Mouse (Mus musculus): Measurements from ENCODE around the gene Prss56. TPM values are rescaled to one million over a fixed set of nuclear protein-coding genes. Genes with fewer than 3 reads are reported as not detected.

Gene Prss56
- polyA plus RNA-seq, 1 experiment from 2014 or later: 0.07 TPM

GRCm38 (mm10) chr1:87180896-87181295 is 2.2 kb upstream of the Prss56 start:
- no peak overlapping the region for H3K27ac ChIP-seq
- no peak overlapping the region for H3K9ac ChIP-seq (ENCODE audit: low read depth, low read length)
- H3K4me2 ChIP-seq (ENCODE audit: low read length): no peak overlapping the region
- ATAC-seq (replicated peaks; ENCODE audit: low FRiP score, low read depth) (no peak), DNase-seq (ENCODE audit: low spot score) (no peak)
- no peak overlapping the region for H3K4me3 ChIP-seq (replicated peaks; ENCODE audit: low read depth, low read length)
- WGBS: 17% methylated on average over 5 of the region's 5 CpGs
- H3K27me3 ChIP-seq (ENCODE audit: insufficient read depth, low read length): peaks cover 21% of the 10 kb centered on the region; the same call in 1 of the 2 replicates
- TF ChIP-seq CTCF (IDR thresholded peaks at IDR 0.05; ENCODE audit: low read depth): no peak
- H3K4me1 ChIP-seq (replicated peaks; ENCODE audit: insufficient read depth, low read length): no peaks in the 10 kb centered on the region
- no peaks in the 10 kb centered on the region for H3K9me3 ChIP-seq (replicated peaks; ENCODE audit: low read length)
- no peaks in the 10 kb centered on the region for H3K36me3 ChIP-seq (ENCODE audit: insufficient read depth, low read length)

- Histone ChIP-seq H3K36me3 (ENCODE audit: insufficient read depth, low read length) (no peaks in the 10 kb centered on the region), H3K9ac (ENCODE audit: low read depth, low read length) (no peak overlapping the region), H3K4me3 (replicated peaks; ENCODE audit: low read depth, low read length) (no peak overlapping the region), H3K4me1 (replicated peaks; ENCODE audit: insufficient read depth, low read length) (no peaks in the 10 kb centered on the region), H3K4me2 (ENCODE audit: low read length) (peak overlapping the region; percentile 27; the same call in 1 of the 2 replicates), H3K9me3 (replicated peaks; ENCODE audit: low read length) (no peaks in the 10 kb centered on the region), H3K27me3 (ENCODE audit: insufficient read depth, low read length) (peaks cover 30% of the 10 kb centered on the region), H3K27ac (no peak overlapping the region)
- DNase-seq (ENCODE audit: low spot score) (no peak), ATAC-seq (replicated peaks; ENCODE audit: low FRiP score, low read depth) (no peak)
- WGBS: 28% methylated on average over 15 of the region's 15 CpGs
- TF ChIP-seq CTCF (IDR thresholded peaks at IDR 0.05; ENCODE audit: low read depth): 0 out of 2 replicates have a peak, but pooled peaks have one; percentile 22
These were observed 1.1 kb downstream of the Prss56 start for GRCm38 (mm10) chr1:87183998-87184750.

- DNase-seq (ENCODE audit: low spot score): peak; percentile 64
- peak; percentile 45; the same call in 1 of the 2 replicates for ATAC-seq (replicated peaks; ENCODE audit: low FRiP score, low read depth)
- H3K4me2 ChIP-seq (ENCODE audit: low read length): peak overlapping the region; percentile 27; the same call in 1 of the 2 replicates
- no peak overlapping the region for H3K9ac ChIP-seq (ENCODE audit: low read depth, low read length)
- no peak overlapping the region for H3K4me3 ChIP-seq (replicated peaks; ENCODE audit: low read depth, low read length)
- TF ChIP-seq CTCF (IDR thresholded peaks at IDR 0.05; ENCODE audit: low read depth): peak; percentile 72
- H3K9me3 ChIP-seq (replicated peaks; ENCODE audit: low read length): no peaks in the 10 kb centered on the region
- H3K4me1 ChIP-seq (replicated peaks; ENCODE audit: insufficient read depth, low read length): no peaks in the 10 kb centered on the region
- 6% methylated on average over 20 of the region's 20 CpGs for WGBS
- no peak overlapping the region for H3K27ac ChIP-seq
- peaks cover 30% of the 10 kb centered on the region for H3K27me3 ChIP-seq (ENCODE audit: insufficient read depth, low read length)
- H3K36me3 ChIP-seq (ENCODE audit: insufficient read depth, low read length): no peaks in the 10 kb centered on the region
These were observed 1.6 kb downstream of the Prss56 start for GRCm38 (mm10) chr1:87184751-87185139.

GRCm38 (mm10) chr1:87185526-87185925 is 2.4 kb downstream of the Prss56 start:
- no peak overlapping the region for H3K27ac ChIP-seq
- no peak for ATAC-seq (replicated peaks; ENCODE audit: low FRiP score, low read depth)
- TF ChIP-seq CTCF (IDR thresholded peaks at IDR 0.05; ENCODE audit: low read depth): no peak; the same call in 1 of the 2 replicates

GRCm38 (mm10) chr1:87186261-87187036 is 3.3 kb downstream of the Prss56 start:
- DNase-seq (ENCODE audit: low spot score): no peak
- peak overlapping the region; percentile 39 for H3K4me3 ChIP-seq (replicated peaks; ENCODE audit: low read depth, low read length)
- 2% methylated on average over 53 of the region's 54 CpGs for WGBS
- H3K27ac ChIP-seq: no peak overlapping the region
- H3K9me3 ChIP-seq (replicated peaks; ENCODE audit: low read length): no peaks in the 10 kb centered on the region
- peaks cover 30% of the 10 kb centered on the region for H3K27me3 ChIP-seq (ENCODE audit: insufficient read depth, low read length)
- peak; percentile 18; the same call in 1 of the 2 replicates for ATAC-seq (replicated peaks; ENCODE audit: low FRiP score, low read depth)
- no peak for TF ChIP-seq CTCF (IDR thresholded peaks at IDR 0.05; ENCODE audit: low read depth)
- no peaks in the 10 kb centered on the region for H3K4me1 ChIP-seq (replicated peaks; ENCODE audit: insufficient read depth, low read length)
- H3K9ac ChIP-seq (ENCODE audit: low read depth, low read length): peak overlapping the region; percentile 36
- H3K36me3 ChIP-seq (ENCODE audit: insufficient read depth, low read length): no peaks in the 10 kb centered on the region
- peak overlapping the region; percentile 91 for H3K4me2 ChIP-seq (ENCODE audit: low read length)

More at GRCm38 (mm10) chr1:87185526-87185925, 2.4 kb downstream of the Prss56 start:
- H3K9me3 ChIP-seq (replicated peaks; ENCODE audit: low read length): no peaks in the 10 kb centered on the region
- 15% methylated on average over 13 of the region's 13 CpGs for WGBS
- H3K4me1 ChIP-seq (replicated peaks; ENCODE audit: insufficient read depth, low read length): no peaks in the 10 kb centered on the region
- H3K27me3 ChIP-seq (ENCODE audit: insufficient read depth, low read length): peaks cover 30% of the 10 kb centered on the region
- no peak overlapping the region for H3K4me2 ChIP-seq (ENCODE audit: low read length)
- DNase-seq (ENCODE audit: low spot score): no peak
- H3K4me3 ChIP-seq (replicated peaks; ENCODE audit: low read depth, low read length): no peak overlapping the region
- H3K9ac ChIP-seq (ENCODE audit: low read depth, low read length): no peak overlapping the region
- no peaks in the 10 kb centered on the region for H3K36me3 ChIP-seq (ENCODE audit: insufficient read depth, low read length)

GRCm38 (mm10) chr1:87187037-87187355 is 3.9 kb downstream of the Prss56 start:
- Histone ChIP-seq H3K4me1 (replicated peaks; ENCODE audit: insufficient read depth, low read length) (no peaks in the 10 kb centered on the region), H3K36me3 (ENCODE audit: insufficient read depth, low read length) (no peaks in the 10 kb centered on the region), H3K27me3 (ENCODE audit: insufficient read depth, low read length) (peaks cover 30% of the 10 kb centered on the region), H3K27ac (no peak overlapping the region), H3K9me3 (replicated peaks; ENCODE audit: low read length) (no peaks in the 10 kb centered on the region), H3K4me2 (ENCODE audit: low read length) (peak overlapping the region; percentile 91), H3K9ac (ENCODE audit: low read depth, low read length) (peak overlapping the region; percentile 36), H3K4me3 (replicated peaks; ENCODE audit: low read depth, low read length) (peak overlapping the region; percentile 39)
- ATAC-seq (replicated peaks; ENCODE audit: low FRiP score, low read depth) (peak; percentile 19; the same call in 1 of the 2 replicates), DNase-seq (ENCODE audit: low spot score) (peak; percentile 91)
- peak; percentile 90 for TF ChIP-seq CTCF (IDR thresholded peaks at IDR 0.05; ENCODE audit: low read depth)
- WGBS: 0% methylated on average over 15 of the region's 15 CpGs

All from kidney, postnatal 0 days (tissue).